Mouse (Mus musculus) stomach, postnatal 0 days (tissue): ENCODE measurements around the gene Il13. TPM values are rescaled to one million over a fixed set of nuclear protein-coding genes. Genes with fewer than 3 reads are reported as not detected.
A peak's percentile ranks its signal among the peaks of the same experiment; 100 is the strongest.

Experiments used
- ATAC-seq: fragments of 200-750 bp; cut with Nextera tagmentation; 2 replicates; pipeline ENCODE4 v1.8.0; 2017; ENCODE audit not compliant: low FRiP score, low TSS enrichment
- DNase-seq: peaks from one replicate; pipeline ENCODE4 v3.0.0-alpha.2; 2016; ENCODE audit warnings: low spot score
- H3K27ac ChIP-seq: fragments of 300-500 bp; sonication (generic); replicated peaks from 2 replicates; pipeline ENCODE4 v1.5.1; 2014; ENCODE audit warnings: mild to moderate bottlenecking, control low read depth
- H3K27me3 ChIP-seq: fragments of 300-500 bp; sonication (generic); 2 replicates; pipeline ENCODE4 v1.6.1; 2014; ENCODE audit warnings: low read length; ENCODE audit not compliant: control insufficient read depth, insufficient read depth
- H3K36me3 ChIP-seq: fragments of 300-500 bp; sonication (generic); 2 replicates; pipeline ENCODE4 v1.6.1; 2014; ENCODE audit warnings: low read length, mixed read lengths; ENCODE audit not compliant: control insufficient read depth, insufficient read depth
- H3K4me1 ChIP-seq: fragments of 300-500 bp; sonication (generic); replicated peaks from 2 replicates; pipeline ENCODE4 v1.6.1; 2014; ENCODE audit warnings: antibody characterized with exemption; ENCODE audit not compliant: control insufficient read depth, insufficient read depth
- H3K4me2 ChIP-seq: fragments of 300-500 bp; sonication (generic); replicated peaks from 2 replicates; pipeline ENCODE4 v1.6.1; 2014; ENCODE audit warnings: low read depth, mild to moderate bottlenecking, control low read depth, moderate library complexity
- H3K4me3 ChIP-seq: fragments of 300-500 bp; sonication (generic); 2 replicates; pipeline ENCODE4 v1.5.1; 2014; ENCODE audit warnings: low read depth, low read length, control low read depth
- H3K9ac ChIP-seq: fragments of 300-500 bp; sonication (generic); 2 replicates; pipeline ENCODE4 v1.6.1; 2014; ENCODE audit warnings: mild to moderate bottlenecking, low read length, control low read depth, mixed read lengths
- H3K9me3 ChIP-seq: fragments of 300-500 bp; sonication (generic); 2 replicates; pipeline ENCODE4 v1.6.1; 2016; ENCODE audit warnings: low read length; ENCODE audit not compliant: control insufficient read depth
- CTCF ChIP-seq: IDR thresholded peaks from 2 replicates; pipeline ENCODE4 v1.5.1; 2016; ENCODE audit warnings: antibody characterized with exemption, low read depth, mild to moderate bottlenecking, moderate library complexity
- EP300 ChIP-seq: optimal IDR thresholded peaks from 2 replicates; pipeline ENCODE3; 2016; ENCODE audit warnings: antibody characterized with exemption
- WGBS: fragments of 180-500 bp; shearing (Covaris S2); extraction: QIAGEN DNeasy Blood & Tissue Kit; methylation state at CpG from one replicate; pipeline ENCODE4 v1.1.7; 2014; 5-methylcytosine and 5-hydroxymethylcytosine counted together
- polyA plus RNA-seq: library from polyadenylated mRNA; unstranded; fragments of >200 nt; fragmentation: Nextera tagmentation; extraction: Ambion mirVana; gene quantifications from 2 replicates; pipeline ENCODE4 v1.2.1, GENCODE M21; 2015

Gene Il13
- polyA plus RNA-seq, 1 experiment from 2014 or later, result not detected

GRCm38 (mm10) chr11:53636183-53636646, 1.7 kb upstream of the Il13 start:
- no peaks in the 10 kb centered on the region for H3K4me1 ChIP-seq
- peak; percentile 20 for DNase-seq
- no peaks in the 10 kb centered on the region for H3K27me3 ChIP-seq
- H3K9me3 ChIP-seq, result no peaks in the 10 kb centered on the region
- 0 out of 2 replicates have a peak overlapping the region, but pooled peaks have one; percentile 18 for H3K9ac ChIP-seq
- H3K36me3 ChIP-seq, result no peaks in the 10 kb centered on the region
- ATAC-seq, result peak; percentile 49; the same call in 1 of the 2 replicates
- peak overlapping the region; percentile 32 for H3K4me3 ChIP-seq
- peak overlapping the region; percentile 58 for H3K4me2 ChIP-seq
- H3K27ac ChIP-seq, result no peak overlapping the region
- TF ChIP-seq EP300, result no peak
- TF ChIP-seq CTCF, result no peak
- WGBS, result 3% methylated on average over 35 of the region's 40 CpGs

- Histone ChIP-seq H3K4me1 (no peaks in the 10 kb centered on the region), H3K4me3 (peak overlapping the region; percentile 32; the same call in 1 of the 2 replicates), H3K4me2 (peak overlapping the region; percentile 58), H3K27ac (no peak overlapping the region), H3K9ac (0 out of 2 replicates have a peak overlapping the region, but pooled peaks have one; percentile 18), H3K27me3 (no peaks in the 10 kb centered on the region), H3K36me3 (no peaks in the 10 kb centered on the region), H3K9me3 (no peaks in the 10 kb centered on the region)
- DNase-seq (no peak), ATAC-seq (no peak)
- WGBS, result 46% methylated on average over 9 of the region's 9 CpGs
- no peak for TF ChIP-seq CTCF
- TF ChIP-seq EP300, result no peak
Observed at GRCm38 (mm10) chr11:53635590-53636182, 1.2 kb upstream of the Il13 start.

- Histone ChIP-seq H3K27ac (no peak overlapping the region), H3K9ac (no peak overlapping the region), H3K4me1 (no peaks in the 10 kb centered on the region), H3K36me3 (no peaks in the 10 kb centered on the region), H3K4me3 (no peak overlapping the region), H3K4me2 (no peak overlapping the region), H3K9me3 (no peaks in the 10 kb centered on the region), H3K27me3 (no peaks in the 10 kb centered on the region)
- TF ChIP-seq CTCF (no peak), EP300 (no peak)
- DNase-seq (no peak), ATAC-seq (no peak)
- WGBS, result 84% methylated on average over 7 of the region's 7 CpGs
Observed at GRCm38 (mm10) chr11:53633644-53634043, 858 bp downstream of the Il13 start.

- no peaks in the 10 kb centered on the region for H3K4me1 ChIP-seq
- TF ChIP-seq CTCF (peak; percentile 59), EP300 (no peak)
- no peaks in the 10 kb centered on the region for H3K36me3 ChIP-seq
- no peak overlapping the region for H3K27ac ChIP-seq
- ATAC-seq, result no peak
- 73% methylated on average over 14 of the region's 14 CpGs for WGBS
- no peak overlapping the region for H3K9ac ChIP-seq
- no peak for DNase-seq
- no peak overlapping the region for H3K4me2 ChIP-seq
- no peaks in the 10 kb centered on the region for H3K9me3 ChIP-seq
- no peaks in the 10 kb centered on the region for H3K27me3 ChIP-seq
- H3K4me3 ChIP-seq, result no peak overlapping the region
Observed at GRCm38 (mm10) chr11:53632122-53632733, 2.3 kb downstream of the Il13 start.

GRCm38 (mm10) chr11:53627859-53628258, 6.6 kb downstream of the Il13 start:
- peak; percentile 75 for DNase-seq
- peak; percentile 91 for TF ChIP-seq CTCF
- no peak for TF ChIP-seq EP300
- no peaks in the 10 kb centered on the region for H3K9me3 ChIP-seq
- ATAC-seq, result peak; percentile 74
- H3K27ac ChIP-seq, result no peak overlapping the region
- no peaks in the 10 kb centered on the region for H3K27me3 ChIP-seq
- no peaks in the 10 kb centered on the region for H3K4me1 ChIP-seq
- H3K9ac ChIP-seq, result no peak overlapping the region
- no peaks in the 10 kb centered on the region for H3K36me3 ChIP-seq
- no peak overlapping the region for H3K4me2 ChIP-seq
- 30% methylated on average over 1 of the region's 1 CpGs for WGBS
- no peak overlapping the region for H3K4me3 ChIP-seq

- H3K27me3 ChIP-seq, result no peaks in the 10 kb centered on the region
- H3K36me3 ChIP-seq, result no peaks in the 10 kb centered on the region
- 63% methylated on average over 17 of the region's 17 CpGs for WGBS
Observed at GRCm38 (mm10) chr11:53626802-53627373, 7.6 kb downstream of the Il13 start.

More at GRCm38 (mm10) chr11:53626802-53627373, 7.6 kb downstream of the Il13 start:
- TF ChIP-seq EP300 (no peak), CTCF (no peak)
- DNase-seq (no peak), ATAC-seq (no peak)
- no peaks in the 10 kb centered on the region for H3K9me3 ChIP-seq
- H3K27ac ChIP-seq, result no peak overlapping the region
- H3K9ac ChIP-seq, result no peak overlapping the region
- no peak overlapping the region for H3K4me3 ChIP-seq
- H3K4me1 ChIP-seq, result no peaks in the 10 kb centered on the region
- no peak overlapping the region for H3K4me2 ChIP-seq
